Mouse (Mus musculus): ENCODE data around the gene Ube2n.
"Not testable (repeated sequence)": the region's sequence is repeated elsewhere in the genome, so short reads cannot be mapped to it uniquely, and the experiment has no call there.

Ube2n gene

DNA sequence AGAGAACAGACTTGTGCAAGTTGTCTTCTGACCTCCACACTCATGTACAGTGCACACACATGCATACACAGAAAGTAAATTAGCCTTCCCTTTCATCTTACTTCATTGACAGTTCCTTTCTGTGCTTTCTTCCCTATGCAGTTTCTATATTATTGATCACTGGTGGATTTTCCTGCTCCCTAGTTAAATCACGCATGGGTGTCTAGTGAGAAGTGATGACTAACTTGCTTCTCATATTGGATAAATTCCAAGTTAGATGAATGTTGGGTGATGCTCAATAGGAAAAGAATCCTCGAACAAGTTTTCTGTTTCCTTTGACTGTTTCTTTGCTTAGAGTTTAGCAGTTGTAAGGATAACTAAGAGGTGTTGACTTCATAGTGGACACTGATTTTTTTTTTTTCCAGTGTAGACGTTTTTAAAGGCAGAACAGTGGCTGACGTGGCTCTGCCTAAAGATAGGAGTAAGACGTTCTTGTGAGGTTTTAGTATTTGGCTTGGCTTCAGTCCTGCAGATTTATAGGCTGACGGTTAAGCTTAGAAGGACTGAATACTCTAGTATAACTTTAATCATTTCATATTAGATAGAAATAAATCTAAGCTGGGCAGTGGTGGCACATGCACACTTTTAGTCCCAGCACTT is 10.2 kb downstream of the Ube2n start:
- in situ Hi-C loops (cut with MboI; ENCODE audit: low sequenced_read_pairs) = no loop called here

- in situ Hi-C loops (cut with MboI; ENCODE audit: low sequenced_read_pairs) = no loop called here
Measured at GRCm38 (mm10) chr10:95525871-95526270, 10.9 kb downstream of the Ube2n start.

DNA sequence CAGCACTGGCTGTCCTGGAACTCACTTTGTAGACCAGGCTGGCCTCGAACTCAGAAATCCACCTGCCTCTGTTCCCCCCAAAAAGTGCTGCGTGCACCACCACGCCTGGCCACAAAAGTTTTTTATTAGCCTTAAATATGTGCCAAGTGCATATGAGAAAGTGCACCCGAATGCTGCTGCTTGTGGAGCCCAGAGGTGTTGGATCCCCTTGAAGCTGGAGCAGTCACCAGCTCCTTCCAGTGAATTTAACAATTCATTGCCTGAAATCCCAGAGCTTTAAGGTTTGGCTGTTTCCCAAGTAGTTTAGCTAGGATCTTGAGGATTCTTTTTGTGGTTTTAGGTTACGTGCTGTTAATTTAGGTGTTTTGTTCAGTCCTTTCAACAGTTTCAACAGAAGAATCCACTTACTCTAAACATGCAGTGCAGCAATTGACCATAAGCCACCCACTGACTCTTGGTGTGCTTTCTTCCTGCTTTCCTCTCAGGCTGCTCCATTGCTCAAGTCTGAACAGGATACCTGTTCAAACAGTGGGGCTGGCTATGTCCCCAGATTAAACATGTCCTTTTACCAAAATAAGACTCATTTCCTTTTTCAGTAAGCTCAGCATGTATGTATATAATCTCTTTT is 11.7 kb downstream of the Ube2n start:
- in situ Hi-C loops (cut with MboI; ENCODE audit: low sequenced_read_pairs) = no loop called here

DNA sequence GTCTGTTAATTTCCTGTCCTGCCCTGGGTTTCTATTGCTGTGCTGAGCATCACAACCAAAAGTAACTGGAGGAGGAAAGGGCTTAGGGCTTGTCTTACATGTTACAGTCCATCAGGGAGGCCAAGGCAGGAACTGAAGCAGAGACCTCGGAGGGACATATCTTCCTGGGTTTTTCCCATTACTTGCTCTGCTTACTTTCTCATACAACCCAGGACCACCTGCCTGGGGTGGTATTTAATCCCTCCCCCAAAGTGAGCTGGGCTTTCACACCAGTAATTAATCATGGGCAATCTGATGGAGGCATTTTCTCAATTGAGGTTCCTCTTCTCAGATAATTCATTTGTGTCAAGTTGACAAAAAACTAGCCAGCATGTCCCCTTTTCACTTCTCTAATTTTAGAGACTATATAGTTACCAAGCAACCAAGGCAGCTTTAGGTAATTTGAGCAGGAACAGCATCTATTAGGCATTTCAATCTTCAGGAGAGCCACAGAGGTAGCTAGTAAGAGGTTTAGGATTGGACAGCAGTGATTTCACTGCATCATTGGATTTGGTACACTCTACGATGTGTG is 15.7 kb downstream of the Ube2n start:
- in situ Hi-C loops (cut with MboI; ENCODE audit: low sequenced_read_pairs) = no loop called here

- in situ Hi-C loops (cut with MboI; ENCODE audit: low sequenced_read_pairs) = no loop called here
Measured at GRCm38 (mm10) chr10:95532916-95533315, 18.0 kb downstream of the Ube2n start.

DNA sequence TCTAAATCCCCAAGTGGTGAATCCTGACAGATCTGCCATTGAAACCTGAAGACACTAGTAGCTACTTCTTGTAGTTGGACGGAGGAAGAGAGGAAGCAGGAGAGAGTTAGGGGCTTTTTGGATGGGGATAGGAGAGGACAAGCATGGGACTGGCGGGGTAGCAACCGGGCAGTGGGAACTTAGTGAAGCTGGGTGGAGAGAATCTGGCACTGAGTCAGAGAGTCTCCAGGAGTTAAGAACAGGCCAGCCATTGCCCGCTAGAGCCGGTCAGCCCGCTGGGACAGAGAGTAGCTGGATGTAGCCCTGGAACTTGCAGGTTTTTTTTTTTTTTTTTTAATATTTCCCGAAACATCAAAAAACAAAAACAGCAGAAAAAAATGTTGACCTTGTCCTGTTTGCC is 18.4 kb downstream of the Ube2n start:
- in situ Hi-C loops (cut with MboI; ENCODE audit: low sequenced_read_pairs) = no loop called here

DNA sequence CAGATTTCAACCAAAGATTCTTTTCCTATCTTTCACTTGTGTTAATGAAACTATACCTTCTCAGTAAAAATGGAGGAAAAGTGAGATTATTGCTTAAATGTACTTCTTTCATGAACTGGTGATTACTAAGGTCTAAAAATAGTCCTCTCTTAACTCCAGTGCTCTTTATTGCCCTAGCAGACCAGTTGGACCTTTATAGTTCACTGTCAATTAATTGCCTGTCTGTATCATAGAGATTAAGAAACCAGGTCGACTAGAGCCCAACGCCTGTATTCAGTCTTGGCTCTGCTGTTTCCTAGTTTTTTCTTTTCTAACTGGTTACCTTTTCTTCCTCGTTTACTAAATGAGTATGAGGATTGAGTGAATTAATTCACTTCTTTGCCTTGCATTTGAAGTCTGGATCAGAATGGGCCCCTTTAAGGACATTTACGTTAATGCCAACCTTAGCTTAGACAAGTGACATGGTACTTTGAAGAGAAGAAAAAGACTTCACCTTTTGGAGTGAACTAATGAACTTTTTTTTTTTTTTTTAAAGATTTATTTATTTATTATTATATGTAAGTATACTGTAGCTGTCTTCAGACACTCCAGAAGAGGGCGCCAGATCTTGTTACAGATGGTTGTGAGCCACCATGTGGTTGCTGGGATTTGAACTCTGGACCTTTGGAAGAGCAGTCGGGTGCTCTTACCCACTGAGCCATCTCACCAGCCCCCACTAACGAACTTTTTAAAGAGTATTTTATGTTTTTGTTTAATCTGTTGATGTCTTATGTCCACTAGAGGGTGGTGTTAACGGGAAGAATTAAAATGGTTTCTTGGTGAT is 20.7 kb downstream of the Ube2n start:
- in situ Hi-C loops (cut with MboI; ENCODE audit: low sequenced_read_pairs) = no loop called here

- in situ Hi-C loops (cut with MboI; ENCODE audit: low sequenced_read_pairs) = no loop called here
Measured at GRCm38 (mm10) chr10:95536222-95536541, 21.2 kb downstream of the Ube2n start.

DNA sequence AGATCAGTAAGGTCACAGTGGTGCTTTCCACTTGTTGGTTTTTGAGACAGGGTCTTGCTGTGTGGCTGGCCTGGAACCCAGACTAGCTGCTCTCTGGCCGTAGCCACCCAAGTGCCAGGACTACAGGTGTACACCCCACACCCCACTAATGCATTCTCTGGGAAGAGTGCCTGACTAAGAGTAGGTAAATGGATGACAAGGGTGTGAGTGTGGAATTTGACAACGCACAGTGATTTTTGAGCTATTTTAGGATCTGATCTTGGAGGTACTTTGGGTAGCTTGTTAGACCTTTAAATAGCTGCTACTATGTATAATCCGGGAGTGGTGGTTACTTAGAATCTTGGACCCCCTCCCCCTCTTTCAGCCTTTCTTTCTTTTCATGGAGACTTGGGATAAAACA is 24.3 kb downstream of the Ube2n start:
- in situ Hi-C loops (cut with MboI; ENCODE audit: low sequenced_read_pairs) = no loop called here

GRCm38 (mm10) chr10:95539841-95540240 is 24.9 kb downstream of the Ube2n start:
- in situ Hi-C loops (cut with MboI; ENCODE audit: low sequenced_read_pairs) = no loop called here

DNA sequence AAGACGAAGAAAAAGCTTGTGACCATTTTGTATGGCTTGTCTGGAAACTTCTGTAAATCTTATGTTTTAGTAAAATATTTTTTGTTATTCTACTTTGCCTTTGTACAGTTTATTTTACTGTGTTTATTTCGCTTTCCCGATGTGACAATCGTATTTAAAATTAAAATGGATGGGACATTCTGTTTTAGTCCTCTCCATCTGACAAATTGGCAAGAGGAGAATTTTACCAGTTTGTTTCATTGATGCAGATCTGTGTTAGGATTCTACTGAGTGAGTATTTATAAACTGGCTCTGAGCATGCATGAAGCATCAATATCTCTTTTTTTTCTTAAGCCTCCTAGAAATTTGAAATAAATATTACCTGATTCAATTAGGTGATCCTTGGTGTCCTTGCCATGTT is 28.0 kb downstream of the Ube2n start:
- in situ Hi-C loops (cut with MboI; ENCODE audit: low sequenced_read_pairs) = no loop called here

DNA sequence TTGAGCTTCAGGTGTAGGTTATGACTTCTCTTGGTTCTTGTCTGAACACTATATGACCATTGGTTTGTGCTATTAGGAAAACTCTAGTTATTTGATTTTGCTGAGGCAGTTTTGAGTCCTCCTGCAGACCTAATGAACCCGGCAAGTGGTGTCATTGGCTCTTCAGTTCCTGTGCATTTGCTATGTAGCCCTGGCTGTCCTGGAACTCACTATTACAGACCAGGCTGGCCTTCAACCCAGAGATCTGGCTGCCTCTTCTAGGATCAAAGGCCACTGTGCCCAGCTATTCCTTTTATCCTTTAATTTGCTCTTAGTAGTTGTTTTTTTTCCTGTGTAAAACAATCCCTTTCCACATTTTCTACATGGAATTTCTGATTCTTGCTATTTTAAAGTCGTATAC is 28.4 kb downstream of the Ube2n start:
- in situ Hi-C loops (cut with MboI; ENCODE audit: low sequenced_read_pairs) = no loop called here

- in situ Hi-C loops (cut with MboI; ENCODE audit: low sequenced_read_pairs) = no loop called here
Measured at GRCm38 (mm10) chr10:95544004-95544403, 29.1 kb downstream of the Ube2n start.

DNA sequence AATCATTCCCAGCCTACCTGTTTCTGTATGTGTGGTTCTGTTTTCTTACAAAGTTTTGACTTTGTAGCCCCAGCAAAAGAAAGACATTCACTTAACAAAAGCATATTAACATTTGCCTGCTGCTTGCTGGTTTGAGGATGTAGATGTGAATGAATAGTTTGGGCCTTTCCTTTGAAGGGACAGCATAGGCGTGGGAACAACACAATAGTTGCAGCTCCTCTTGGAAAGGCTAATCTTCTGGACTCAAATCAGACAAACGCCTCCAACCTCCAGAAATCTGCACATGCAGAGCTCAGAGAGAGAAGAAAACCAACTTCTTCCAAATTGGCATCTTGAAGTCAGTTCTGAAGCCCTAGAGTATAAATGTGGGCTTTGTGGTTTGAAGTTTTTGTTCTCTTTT is 29.7 kb downstream of the Ube2n start:
- in situ Hi-C loops (cut with MboI; ENCODE audit: low sequenced_read_pairs) = no loop called here

DNA sequence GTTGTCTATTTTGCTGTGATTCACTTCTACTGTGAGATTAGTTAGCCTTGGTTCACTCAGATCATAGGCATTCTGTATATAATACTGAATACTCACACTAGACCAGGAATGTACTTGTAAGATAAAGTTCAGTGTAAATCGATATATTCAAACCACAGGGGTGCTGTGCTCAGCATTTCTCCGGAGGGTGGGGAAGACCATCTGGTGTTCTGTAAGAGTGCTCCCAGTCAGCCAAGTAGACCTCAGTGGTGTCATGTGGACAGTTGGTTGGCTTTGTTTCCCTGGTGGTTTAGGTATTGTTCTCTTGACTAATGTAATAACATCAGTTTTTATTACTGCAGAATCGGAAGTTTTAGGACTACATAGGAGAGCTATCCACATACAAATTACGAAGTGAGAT is 30.1 kb downstream of the Ube2n start:
- in situ Hi-C loops (cut with MboI; ENCODE audit: low sequenced_read_pairs) = no loop called here

DNA sequence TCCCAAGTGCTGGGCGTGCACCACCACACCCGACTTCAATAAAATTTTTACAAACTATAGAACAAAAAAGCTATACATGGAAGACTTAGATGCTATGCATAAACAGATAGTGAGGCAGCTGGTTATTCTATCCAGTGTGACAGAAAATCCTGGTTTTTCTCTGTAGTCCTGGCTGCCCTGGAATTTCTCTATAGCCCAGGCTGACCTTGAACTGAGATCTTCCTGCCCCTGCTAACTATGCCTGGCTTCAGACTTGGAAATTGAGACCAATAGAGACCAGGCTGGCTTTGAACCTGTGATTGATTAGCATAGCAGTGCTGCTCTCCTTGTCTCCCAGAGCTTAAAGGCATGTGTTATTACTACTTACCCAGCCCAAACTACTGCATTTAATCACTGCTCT is 31.2 kb downstream of the Ube2n start:
- in situ Hi-C loops (cut with MboI; ENCODE audit: low sequenced_read_pairs) = no loop called here

DNA sequence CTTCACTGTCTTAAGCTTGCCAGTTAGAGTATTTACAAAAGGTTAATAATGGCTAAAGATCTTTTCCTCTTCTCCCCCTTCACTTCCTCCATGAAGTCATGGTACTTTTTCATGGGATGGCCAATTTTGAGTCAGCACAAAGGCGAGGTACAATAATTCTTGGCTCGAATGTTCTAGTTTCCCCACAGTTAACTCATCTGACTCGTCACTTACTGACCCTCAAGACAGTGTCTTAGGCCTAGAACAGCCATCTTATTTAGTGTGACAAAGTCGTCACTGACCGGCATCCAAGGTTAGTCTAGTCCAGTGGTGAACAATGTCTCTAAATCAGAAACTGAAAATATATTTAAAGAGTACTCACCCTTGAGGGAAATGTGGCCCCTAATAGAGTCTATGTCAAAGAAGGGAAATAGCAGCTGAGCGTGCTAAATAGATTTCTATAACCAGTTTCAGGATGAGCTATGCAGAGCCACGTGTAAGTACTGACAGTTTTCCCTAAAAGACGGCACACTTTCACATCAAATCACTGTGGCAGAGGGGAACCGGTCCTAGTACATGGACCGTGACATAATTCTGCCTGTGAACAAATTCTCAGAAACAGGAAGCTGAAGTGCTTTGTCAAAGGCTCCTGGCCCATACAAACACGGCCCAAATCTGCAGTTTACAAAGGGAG is 33.3 kb downstream of the Ube2n start:
- in situ Hi-C loops (cut with MboI; ENCODE audit: low sequenced_read_pairs) = no loop called here

DNA sequence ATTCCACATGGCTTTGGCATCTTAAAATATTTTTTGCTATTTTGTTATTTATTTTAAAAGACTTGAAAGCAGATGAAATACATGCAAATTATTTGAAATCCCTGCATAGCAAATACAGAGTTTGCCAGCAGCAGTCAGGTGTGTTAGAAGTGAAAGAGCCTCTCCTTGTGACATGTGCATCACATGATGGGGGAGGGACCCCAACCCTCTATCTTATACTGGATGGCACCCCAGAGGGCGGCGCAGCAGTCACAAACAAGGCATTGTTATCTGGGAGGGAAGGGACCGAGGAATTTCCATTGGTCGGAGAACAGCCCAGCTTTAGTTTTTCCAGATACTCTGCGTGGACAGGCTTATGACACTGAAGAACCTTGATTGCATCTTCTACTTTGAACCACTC is 34.1 kb downstream of the Ube2n start:
- in situ Hi-C loops (cut with MboI; ENCODE audit: low sequenced_read_pairs) = not testable (repeated sequence)

- in situ Hi-C loops (cut with MboI; ENCODE audit: low sequenced_read_pairs) = loop anchor here (10.0 kb wide), 3 partner anchors 314 to 474 kb away; no protein-coding TSS in a partner anchor
Measured at GRCm38 (mm10) chr10:95550506-95550905, 35.6 kb downstream of the Ube2n start.

GRCm38 (mm10) chr10:95551752-95552151 is 36.8 kb downstream of the Ube2n start:
- in situ Hi-C loops (cut with MboI; ENCODE audit: low sequenced_read_pairs) = loop anchor here (10.0 kb wide), 3 partner anchors 313 to 473 kb away; no protein-coding TSS in a partner anchor

DNA sequence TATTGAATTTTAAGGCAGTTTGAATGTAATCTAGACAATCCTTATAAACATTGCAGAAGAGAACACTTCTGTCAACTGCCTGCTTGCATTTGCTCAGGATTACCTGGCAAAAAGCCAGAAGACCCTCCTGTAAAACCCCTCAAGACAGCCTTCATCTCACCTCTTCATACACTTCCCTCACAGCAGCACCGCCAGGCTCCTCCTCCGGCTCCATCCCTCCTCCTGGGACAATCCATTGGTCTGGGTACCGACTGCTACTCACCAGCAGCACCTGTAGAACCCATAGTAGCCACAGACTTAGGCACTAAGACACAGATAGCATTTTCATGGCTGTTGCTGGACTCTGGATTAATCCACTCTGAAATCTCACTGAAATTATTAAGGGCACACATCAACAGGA is 37.4 kb downstream of the Ube2n start:
- in situ Hi-C loops (cut with MboI; ENCODE audit: low sequenced_read_pairs) = loop anchor here (10.0 kb wide), 3 partner anchors 312 to 472 kb away; no protein-coding TSS in a partner anchor

Measured in CH12F3 (cell line).